Mouse (Mus musculus) MEL (cell line): ENCODE measurements around the gene Emc1. TPM values are rescaled to one million over a fixed set of nuclear protein-coding genes. Genes with fewer than 3 reads are reported as not detected.

Experiments
- DNase-seq: peaks from one replicate; pipeline ENCODE4 v3.0.0; 2011; ENCODE audit warnings: low read depth, low spot score
- H3K27ac ChIP-seq: 2 replicates; pipeline ENCODE4 v1.5.1; 2012; ENCODE audit warnings: low read depth, mild to moderate bottlenecking, control low read depth, low read length, moderate library complexity; ENCODE audit not compliant: control insufficient read depth
- H3K27me3 ChIP-seq, 2 experiments: fragments of 150-350 bp in 1 of 2; sonication (generic) in 1 of 2; 2 replicates each; pipeline ENCODE4 v1.6.1; 2012; ENCODE audit warnings: low read length in 2 of 2, mild to moderate bottlenecking in 2 of 2, improper control_type of control experiment in 1 of 2, moderate library complexity in 1 of 2; ENCODE audit not compliant: insufficient read depth in 2 of 2, control insufficient read depth in 1 of 2
- H3K36me3 ChIP-seq, 2 experiments: 2 replicates each; pipeline ENCODE4 v1.6.1; 2012 to 2014; ENCODE audit warnings: low read length in 2 of 2, improper control_type of control experiment in 1 of 2, inconsistent platforms in 1 of 2, mild to moderate bottlenecking in 1 of 2; ENCODE audit not compliant: insufficient read depth in 2 of 2, control insufficient read depth in 1 of 2
- H3K4me1 ChIP-seq, 2 experiments: fragments of 150-350 bp in 1 of 2; sonication (generic) in 1 of 2; 2 replicates each; pipeline ENCODE4 v1.6.1; 2012; ENCODE audit warnings: low read length in 2 of 2, improper control_type of control experiment in 1 of 2, mild to moderate bottlenecking in 1 of 2; ENCODE audit not compliant: insufficient read depth in 2 of 2, control insufficient read depth in 1 of 2
- H3K4me3 ChIP-seq, 2 experiments: fragments of 150-350 bp in 1 of 2; sonication (generic) in 1 of 2; 2 replicates each; pipeline ENCODE4 v1.5.1; 2012; ENCODE audit warnings: low read depth in 2 of 2, low read length in 2 of 2, mild to moderate bottlenecking in 2 of 2, moderate library complexity in 2 of 2, control low read depth in 1 of 2, improper control_type of control experiment in 1 of 2; ENCODE audit not compliant: control insufficient read depth in 1 of 2, insufficient read depth in 1 of 2
- H3K79me2 ChIP-seq: 2 replicates; pipeline ENCODE4 v1.6.1; 2012; ENCODE audit warnings: mild to moderate bottlenecking, low read length, moderate library complexity; ENCODE audit not compliant: control insufficient read depth, poor library complexity, insufficient read depth
- H3K9ac ChIP-seq: 2 replicates; pipeline ENCODE4 v1.6.1; 2012; ENCODE audit warnings: low read depth, mild to moderate bottlenecking, control low read depth, low read length, moderate library complexity; ENCODE audit not compliant: control insufficient read depth, poor library complexity, severe bottlenecking
- H3K9me3 ChIP-seq: fragments of 150-350 bp; sonication (generic); replicated peaks from 2 replicates; pipeline ENCODE4 v1.6.1; 2012; ENCODE audit warnings: mild to moderate bottlenecking, low read length, improper control_type of control experiment, moderate library complexity; ENCODE audit not compliant: insufficient read depth
- CHD1 ChIP-seq: IDR thresholded peaks from 2 replicates; pipeline ENCODE4 v1.6.1; 2012; ENCODE audit warnings: low read depth, mild to moderate bottlenecking, inconsistent platforms, low read length, improper control_type of control experiment
- CTCF ChIP-seq, 3 experiments: IDR thresholded peaks in 2 of 3; conservative IDR thresholded peaks in 1 of 3; 2 replicates each; pipeline ENCODE4 v1.5.1; 2011 to 2012; ENCODE audit warnings: low read length in 3 of 3, low read depth in 2 of 3, mild to moderate bottlenecking in 2 of 3, improper control_type of control experiment in 1 of 3, inconsistent platforms in 1 of 3, mixed read lengths in 1 of 3, moderate library complexity in 1 of 3; ENCODE audit not compliant: control insufficient read depth in 1 of 3, insufficient read depth in 1 of 3, poor library complexity in 1 of 3, severe bottlenecking in 1 of 3
- E2F4 ChIP-seq: IDR thresholded peaks from 2 replicates; pipeline ENCODE4 v1.6.1; 2011; ENCODE audit warnings: low read depth, low read length, improper control_type of control experiment, borderline replicate concordance
- ELF1 ChIP-seq: IDR thresholded peaks from 2 replicates; pipeline ENCODE4 v1.6.1; 2014; ENCODE audit warnings: low read depth, mild to moderate bottlenecking, inconsistent platforms, low read length, improper control_type of control experiment, moderate library complexity
- EP300 ChIP-seq, 2 experiments: IDR thresholded peaks; 2 replicates each; pipeline ENCODE4 v1.6.1; 2011; ENCODE audit warnings: improper control_type of control experiment in 2 of 2, low read length in 2 of 2, low read depth in 1 of 2, mild to moderate bottlenecking in 1 of 2
- GABPA ChIP-seq: IDR thresholded peaks from 2 replicates; pipeline ENCODE4 v1.6.1; 2012; ENCODE audit warnings: low read depth, mild to moderate bottlenecking, inconsistent platforms, low read length, improper control_type of control experiment, moderate library complexity
- GATA1 ChIP-seq: IDR thresholded peaks from 2 replicates; pipeline ENCODE4 v1.6.1; 2011; ENCODE audit warnings: low read depth, low read length, improper control_type of control experiment
- JUND ChIP-seq: IDR thresholded peaks from 2 replicates; pipeline ENCODE4 v1.6.1; 2011; ENCODE audit warnings: low read depth, mild to moderate bottlenecking, improper control_type of control experiment, low read length
- KAT2A ChIP-seq: conservative IDR thresholded peaks from 2 replicates; pipeline ENCODE4 v1.6.1; 2012; ENCODE audit warnings: low read depth, low read length, improper control_type of control experiment, inconsistent platforms
- MEF2A ChIP-seq: IDR thresholded peaks from 2 replicates; pipeline ENCODE4 v1.6.1; 2014; ENCODE audit warnings: low read depth, mild to moderate bottlenecking, inconsistent platforms, low read length, improper control_type of control experiment; ENCODE audit not compliant: poor library complexity, insufficient replicate concordance, severe bottlenecking; ENCODE audit errors: extremely low read depth
- MXI1 ChIP-seq: IDR thresholded peaks from 2 replicates; pipeline ENCODE4 v1.6.1; 2011; ENCODE audit warnings: mild to moderate bottlenecking, low read depth, low read length, improper control_type of control experiment
- MYC ChIP-seq: IDR thresholded peaks from 2 replicates; pipeline ENCODE4 v1.6.1; 2011; ENCODE audit warnings: low read depth, mild to moderate bottlenecking, low read length, improper control_type of control experiment, moderate library complexity
- NELFE ChIP-seq: IDR thresholded peaks from 2 replicates; pipeline ENCODE4 v1.6.1; 2011; ENCODE audit warnings: low read depth, low read length, improper control_type of control experiment
- NRF1 ChIP-seq: IDR thresholded peaks from 2 replicates; pipeline ENCODE4 v1.6.1; 2014; ENCODE audit warnings: low read depth, mild to moderate bottlenecking, inconsistent platforms, low read length, improper control_type of control experiment, moderate library complexity; ENCODE audit not compliant: poor library complexity, insufficient read depth, severe bottlenecking
- POLR2A ChIP-seq, 2 experiments: IDR thresholded peaks; 2 replicates each; pipeline ENCODE4 v1.6.1; 2011 to 2012; ENCODE audit warnings: low read length in 2 of 2, mild to moderate bottlenecking in 2 of 2, control low read depth in 1 of 2, improper control_type of control experiment in 1 of 2, low read depth in 1 of 2, moderate library complexity in 1 of 2; ENCODE audit not compliant: control insufficient read depth in 1 of 2, insufficient read depth in 1 of 2, poor library complexity in 1 of 2
- RAD21 ChIP-seq: IDR thresholded peaks from 2 replicates; pipeline ENCODE4 v1.6.1; 2011; ENCODE audit warnings: mild to moderate bottlenecking, low read depth, low read length, improper control_type of control experiment
- RCOR1 ChIP-seq: IDR thresholded peaks from 2 replicates; pipeline ENCODE4 v1.6.1; 2012; ENCODE audit warnings: low read depth, mild to moderate bottlenecking, inconsistent platforms, low read length, improper control_type of control experiment
- SIN3A ChIP-seq: IDR thresholded peaks from 2 replicates; pipeline ENCODE4 v1.6.1; 2012; ENCODE audit warnings: low read length, improper control_type of control experiment, inconsistent platforms
- SMC3 ChIP-seq: IDR thresholded peaks from 2 replicates; pipeline ENCODE4 v1.6.1; 2011; ENCODE audit warnings: low read depth, low read length, improper control_type of control experiment
- TBP ChIP-seq: IDR thresholded peaks from 2 replicates; pipeline ENCODE4 v1.8.0; 2011; ENCODE audit warnings: low read depth, low read length, improper control_type of control experiment
- UBTF ChIP-seq: IDR thresholded peaks from 2 replicates; pipeline ENCODE4 v1.6.1; 2012; ENCODE audit warnings: low read depth, mild to moderate bottlenecking, inconsistent platforms, low read length, improper control_type of control experiment, moderate library complexity, borderline replicate concordance; ENCODE audit not compliant: insufficient read depth
- polyA plus RNA-seq, 2 experiments: library from polyadenylated mRNA; stranded (reverse) in 1 of 2; unstranded in 1 of 2; fragments of >175 nt in 1 of 2; fragments of >200 nt in 1 of 2; gene quantifications; 2 replicates each; pipeline versions ENCODE4 v1.2.1 to v1.2.4; 2012; ENCODE audit warnings: low replicate concordance in 2 of 2, low read depth in 1 of 2; ENCODE audit not compliant: insufficient read length in 2 of 2, insufficient read depth in 1 of 2, missing spikeins in 1 of 2
- total RNA-seq: library from RNA; depleted of rRNA; stranded (reverse); fragments of 300-350 nt; gene quantifications from 2 replicates; pipeline ENCODE4 v1.2.3, GENCODE M21; 2012

Gene Emc1
- total and polyA plus RNA-seq, 3 experiments: 17.3 to 50.4 TPM; not detected in 1

GRCm38 (mm10) chr4:139336822-139337483, 15.4 kb upstream of the Emc1 start:
- Histone ChIP-seq H3K36me3 (peaks cover 0 to 7% of the 10 kb centered on the region in 2 experiments; a peak in 2 of 4 replicates), H3K27me3 (no peaks in the 10 kb centered on the region), H3K27ac (peak overlapping the region; percentile 30), H3K9me3 (no peaks in the 10 kb centered on the region), H3K4me3 (peak overlapping the region; percentile 7 to 35; a peak in 3 of 4 replicates), H3K79me2 (no peaks in the 10 kb centered on the region), H3K4me1 (peaks cover 0 to 8% of the 10 kb centered on the region in 2 experiments; a peak in 1 of 4 replicates), H3K9ac (peak overlapping the region; percentile 49)
- peak; percentile 98 for DNase-seq
- no peak for TF ChIP-seq MYC
- TF ChIP-seq JUND: no peak
- TF ChIP-seq GATA1: no peak
- TF ChIP-seq RCOR1: no peak
- TF ChIP-seq EP300 (IDR thresholded peaks at IDR 0.05; ENCODE audit: low read depth in 1 of 2, low read length in 2 of 2): no peak
- peak; percentile 37 for TF ChIP-seq SMC3
- 0 out of 2 replicates have a peak, but pooled peaks have one; percentile 21 for TF ChIP-seq SIN3A
- peak; percentile 26 for TF ChIP-seq RAD21
- TF ChIP-seq CTCF (IDR thresholded peaks at IDR 0.05 in 2 of 3, conservative IDR thresholded peaks at IDR 0.05 in 1 of 3; ENCODE audit: control insufficient read depth in 1 of 3, insufficient read depth in 1 of 3, low read depth in 2 of 3, low read length in 3 of 3, poor library complexity in 1 of 3, severe bottlenecking in 1 of 3): peak in 2 of 3 experiments; percentile 39 to 63; a peak in 5 of 6 replicates
- TF ChIP-seq ELF1: no peak
- TF ChIP-seq GABPA: no peak
- no peak for TF ChIP-seq E2F4
- no peak for TF ChIP-seq MEF2A
- no peak for TF ChIP-seq CHD1
- no peak for TF ChIP-seq UBTF
- TF ChIP-seq NRF1: no peak
- TF ChIP-seq MXI1: no peak
- TF ChIP-seq POLR2A (IDR thresholded peaks at IDR 0.05; ENCODE audit: control insufficient read depth in 1 of 2, insufficient read depth in 1 of 2, low read depth in 1 of 2, low read length in 2 of 2, poor library complexity in 1 of 2): peak in 1 of 2 experiments; percentile 31; a peak in 1 of 4 replicates
- 0 out of 2 replicates have a peak, but pooled peaks have one; percentile 11 for TF ChIP-seq TBP
- no peak for TF ChIP-seq KAT2A
- no peak for TF ChIP-seq NELFE
